Mouse (Mus musculus): Measurements from ENCODE around the gene Rfc5. TPM values are rescaled to one million over a fixed set of nuclear protein-coding genes. Genes with fewer than 3 reads are reported as not detected.
"Not testable (repeated sequence)": the region's sequence is repeated elsewhere in the genome, so short reads cannot be mapped to it uniquely, and the experiment has no call there.

The Rfc5 gene
- polyA plus RNA-seq, 1 experiment from 2014 or later: 28.8 TPM

- Histone ChIP-seq H3K9me3 (ENCODE audit: control insufficient read depth, low read length) (no peaks in the 10 kb centered on the region), H3K4me1 (replicated peaks; ENCODE audit: control insufficient read depth, insufficient read depth) (0 out of 2 replicates have a peak, but pooled peaks cover 3% of the 10 kb centered on the region), H3K27me3 (ENCODE audit: control insufficient read depth, insufficient read depth, low read length) (no peaks in the 10 kb centered on the region), H3K36me3 (ENCODE audit: control insufficient read depth, insufficient read depth, low read length) (peaks cover 12% of the 10 kb centered on the region), H3K27ac (replicated peaks) (no peak overlapping the region), H3K9ac (ENCODE audit: low read length) (no peak overlapping the region), H3K4me2 (replicated peaks; ENCODE audit: low read depth) (no peak overlapping the region), H3K4me3 (ENCODE audit: low read depth, low read length) (no peak overlapping the region)
- DNase-seq (ENCODE audit: low spot score): no peak
- ATAC-seq (ENCODE audit: low FRiP score, low TSS enrichment): no peak
- TF ChIP-seq EP300 (optimal IDR thresholded peaks at IDR 0.05): no peak
- TF ChIP-seq CTCF (IDR thresholded peaks at IDR 0.05; ENCODE audit: low read depth): no peak
- WGBS: 84% methylated on average over 12 of the region's 12 CpGs
Measured at GRCm38 (mm10) chr5:117383198-117383597, 5.6 kb downstream of the Rfc5 start.

DNA sequence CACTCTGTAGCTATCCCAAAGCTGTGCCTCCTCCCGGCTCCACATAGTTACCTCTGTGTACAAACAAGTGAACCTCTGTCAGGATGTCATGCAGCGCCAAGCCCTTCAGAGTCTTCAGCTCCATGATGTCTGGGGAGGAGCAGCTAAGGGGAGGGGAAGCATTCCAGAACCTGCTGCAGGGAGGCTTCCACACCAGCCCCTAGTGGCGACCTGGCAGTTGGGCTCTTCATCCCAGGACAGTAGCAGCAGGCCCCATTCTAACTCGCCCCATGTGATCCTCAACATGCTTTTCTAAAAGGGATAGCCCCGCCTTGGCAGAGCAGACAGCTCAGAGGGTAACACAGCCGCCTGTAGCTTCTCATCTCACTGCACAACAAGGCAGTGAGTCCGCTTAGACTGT is 7.1 kb downstream of the Rfc5 start:
- peak; percentile 31; the same call in 1 of the 2 replicates for TF ChIP-seq CTCF (IDR thresholded peaks at IDR 0.05; ENCODE audit: low read depth)
- no peak for TF ChIP-seq EP300 (optimal IDR thresholded peaks at IDR 0.05)
- H3K36me3 ChIP-seq (ENCODE audit: control insufficient read depth, insufficient read depth, low read length): peaks cover 15% of the 10 kb centered on the region
- WGBS: 79% methylated on average over 7 of the region's 7 CpGs

DNA sequence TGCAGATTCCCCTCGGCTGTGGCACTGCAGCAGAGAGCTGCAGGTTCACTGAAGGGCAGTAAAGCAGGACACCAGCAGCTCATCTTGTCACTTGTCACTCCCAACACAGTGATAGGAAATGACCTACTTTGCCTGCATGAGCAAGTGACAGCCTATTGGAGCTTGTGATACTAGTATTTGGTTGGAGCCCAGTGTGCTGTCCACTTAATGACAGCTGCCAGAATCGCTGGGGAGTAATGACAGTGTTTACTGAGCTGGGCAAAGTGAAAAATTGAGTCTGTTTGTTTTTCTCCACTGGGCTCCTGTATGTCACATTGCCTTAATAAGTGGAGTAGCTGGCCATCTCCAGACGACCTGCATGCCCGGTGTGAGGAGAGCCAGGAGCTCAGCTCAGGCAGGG is 8.6 kb downstream of the Rfc5 start:
- no peaks in the 10 kb centered on the region for H3K9me3 ChIP-seq (ENCODE audit: control insufficient read depth, low read length)
- no peaks in the 10 kb centered on the region for H3K27me3 ChIP-seq (ENCODE audit: control insufficient read depth, insufficient read depth, low read length)
- 76% methylated on average over 4 of the region's 4 CpGs for WGBS
- H3K9ac ChIP-seq (ENCODE audit: low read length): no peak overlapping the region
- no peak for DNase-seq (ENCODE audit: low spot score)
- no peak overlapping the region for H3K4me3 ChIP-seq (ENCODE audit: low read depth, low read length)
- H3K36me3 ChIP-seq (ENCODE audit: control insufficient read depth, insufficient read depth, low read length): peaks cover 27% of the 10 kb centered on the region
- TF ChIP-seq CTCF (IDR thresholded peaks at IDR 0.05; ENCODE audit: low read depth) (no peak), EP300 (optimal IDR thresholded peaks at IDR 0.05) (no peak)
- H3K27ac ChIP-seq (replicated peaks): no peak overlapping the region
- no peaks in the 10 kb centered on the region for H3K4me1 ChIP-seq (replicated peaks; ENCODE audit: control insufficient read depth, insufficient read depth)
- no peak for ATAC-seq (ENCODE audit: low FRiP score, low TSS enrichment)
- H3K4me2 ChIP-seq (replicated peaks; ENCODE audit: low read depth): no peak overlapping the region

More for the DNA sequence above, 7.1 kb downstream of the Rfc5 start:
- DNase-seq (ENCODE audit: low spot score): no peak
- 0 out of 2 replicates have a peak, but pooled peaks have one; percentile 6 for ATAC-seq (ENCODE audit: low FRiP score, low TSS enrichment)
- Histone ChIP-seq H3K4me2 (replicated peaks; ENCODE audit: low read depth) (no peak overlapping the region), H3K9ac (ENCODE audit: low read length) (no peak overlapping the region), H3K9me3 (ENCODE audit: control insufficient read depth, low read length) (no peaks in the 10 kb centered on the region), H3K27me3 (ENCODE audit: control insufficient read depth, insufficient read depth, low read length) (no peaks in the 10 kb centered on the region), H3K4me3 (ENCODE audit: low read depth, low read length) (no peak overlapping the region), H3K4me1 (replicated peaks; ENCODE audit: control insufficient read depth, insufficient read depth) (no peaks in the 10 kb centered on the region), H3K27ac (replicated peaks) (no peak overlapping the region)

DNA sequence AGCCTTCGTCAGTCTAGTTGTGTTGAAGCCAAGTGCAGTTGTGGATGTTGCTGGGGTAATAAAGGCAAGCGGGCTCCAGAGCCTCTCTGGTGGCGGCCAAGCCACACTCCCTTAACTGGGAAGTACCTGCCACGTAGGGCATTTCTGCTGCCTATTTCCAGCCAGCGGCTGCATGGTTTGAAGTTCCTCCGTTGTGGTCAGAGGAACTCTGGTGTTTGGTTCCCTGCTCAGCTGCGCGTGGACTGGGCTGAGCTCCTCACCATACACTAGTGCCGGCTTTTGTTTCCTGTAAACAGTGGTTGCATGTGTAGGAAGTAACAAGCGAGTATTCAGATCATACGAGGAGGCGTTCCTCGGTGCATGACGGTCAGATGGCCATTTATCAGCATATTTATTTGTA is 11.1 kb downstream of the Rfc5 start:
- WGBS: 86% methylated on average over 14 of the region's 14 CpGs
- not testable (repeated sequence) for ATAC-seq (ENCODE audit: low FRiP score, low TSS enrichment)
- H3K36me3 ChIP-seq (ENCODE audit: control insufficient read depth, insufficient read depth, low read length): peaks cover 32% of the 10 kb centered on the region

GRCm38 (mm10) chr5:117376331-117376761 is 12.5 kb downstream of the Rfc5 start:
- 76% methylated on average over 11 of the region's 11 CpGs for WGBS
- no peaks in the 10 kb centered on the region for H3K9me3 ChIP-seq (ENCODE audit: control insufficient read depth, low read length)
- no peak overlapping the region for H3K27ac ChIP-seq (replicated peaks)
- H3K27me3 ChIP-seq (ENCODE audit: control insufficient read depth, insufficient read depth, low read length): no peaks in the 10 kb centered on the region
- ATAC-seq (ENCODE audit: low FRiP score, low TSS enrichment) (no peak), DNase-seq (ENCODE audit: low spot score) (no peak)
- H3K4me2 ChIP-seq (replicated peaks; ENCODE audit: low read depth): no peak overlapping the region
- H3K4me3 ChIP-seq (ENCODE audit: low read depth, low read length): no peak overlapping the region
- H3K4me1 ChIP-seq (replicated peaks; ENCODE audit: control insufficient read depth, insufficient read depth): no peaks in the 10 kb centered on the region
- peaks cover 37% of the 10 kb centered on the region for H3K36me3 ChIP-seq (ENCODE audit: control insufficient read depth, insufficient read depth, low read length)
- no peak overlapping the region for H3K9ac ChIP-seq (ENCODE audit: low read length)
- TF ChIP-seq CTCF (IDR thresholded peaks at IDR 0.05; ENCODE audit: low read depth) (no peak), EP300 (optimal IDR thresholded peaks at IDR 0.05) (no peak)

More for the DNA sequence above, 11.1 kb downstream of the Rfc5 start:
- DNase-seq (ENCODE audit: low spot score); H3K4me1 ChIP-seq (replicated peaks; ENCODE audit: control insufficient read depth, insufficient read depth); H3K4me3 ChIP-seq (ENCODE audit: low read depth, low read length); H3K9me3 ChIP-seq (ENCODE audit: control insufficient read depth, low read length); H3K9ac ChIP-seq (ENCODE audit: low read length); H3K27ac ChIP-seq (replicated peaks); H3K4me2 ChIP-seq (replicated peaks; ENCODE audit: low read depth); H3K27me3 ChIP-seq (ENCODE audit: control insufficient read depth, insufficient read depth, low read length): not testable (repeated sequence)

DNA sequence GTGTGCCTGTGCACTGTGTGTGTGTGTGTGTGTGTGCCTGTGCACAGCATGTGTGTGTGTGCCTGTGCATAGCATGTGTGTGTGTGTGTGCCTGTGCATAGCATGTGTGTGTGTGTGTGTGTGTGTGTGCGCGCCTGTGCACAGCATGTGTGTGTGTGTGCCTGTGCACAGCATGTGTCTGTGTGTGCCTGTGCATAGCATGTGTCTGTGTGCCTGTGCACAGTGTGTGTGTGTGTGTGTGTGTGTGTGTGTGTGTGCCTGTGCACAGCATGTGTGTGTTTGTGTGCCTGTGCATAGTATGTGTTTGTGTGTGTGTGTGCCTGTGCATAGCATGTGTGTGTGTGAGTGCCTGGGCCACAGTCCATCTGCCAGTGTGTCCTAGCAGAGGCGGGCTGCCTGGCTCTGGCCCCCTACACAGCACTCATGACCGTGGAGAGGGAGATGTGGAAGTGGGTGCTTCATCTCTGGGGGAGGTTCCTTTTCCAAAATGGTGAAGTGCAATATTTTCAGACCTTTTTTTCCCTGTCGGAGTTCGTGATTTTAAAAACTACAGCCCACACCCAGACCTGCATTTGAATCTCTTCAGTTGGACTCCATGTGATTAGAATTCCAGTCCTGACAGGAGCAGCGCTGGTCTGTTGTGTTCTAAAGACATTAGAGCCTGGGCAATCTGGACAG is 14.3 kb downstream of the Rfc5 start:
- DNase-seq (ENCODE audit: low spot score): no peak
- Histone ChIP-seq H3K4me1 (replicated peaks; ENCODE audit: control insufficient read depth, insufficient read depth) (no peaks in the 10 kb centered on the region), H3K4me3 (ENCODE audit: low read depth, low read length) (no peak overlapping the region), H3K36me3 (ENCODE audit: control insufficient read depth, insufficient read depth, low read length) (peaks cover 38% of the 10 kb centered on the region), H3K27ac (replicated peaks) (no peak overlapping the region), H3K9ac (ENCODE audit: low read length) (no peak overlapping the region), H3K9me3 (ENCODE audit: control insufficient read depth, low read length) (no peaks in the 10 kb centered on the region), H3K27me3 (ENCODE audit: control insufficient read depth, insufficient read depth, low read length) (no peaks in the 10 kb centered on the region), H3K4me2 (replicated peaks; ENCODE audit: low read depth) (no peak overlapping the region)
- no peak for ATAC-seq (ENCODE audit: low FRiP score, low TSS enrichment)
- 82% methylated on average over 7 of the region's 7 CpGs for WGBS
- TF ChIP-seq CTCF (IDR thresholded peaks at IDR 0.05; ENCODE audit: low read depth) (no peak), EP300 (optimal IDR thresholded peaks at IDR 0.05) (no peak)
